Mouse (Mus musculus) hindbrain, embryonic 16.5 days (tissue): ENCODE measurements around the gene Tet3. TPM values are rescaled to one million over a fixed set of nuclear protein-coding genes. Genes with fewer than 3 reads are reported as not detected.

Source experiments
- ATAC-seq: fragments of 200-750 bp; cut with Nextera tagmentation; 2 replicates; pipeline ENCODE4 v1.8.0; 2017; ENCODE audit warnings: moderate TSS enrichment, moderate library complexity
- H3K27ac ChIP-seq: fragments of 300-500 bp; sonication (generic); 2 replicates; pipeline ENCODE4 v1.5.1; 2014; ENCODE audit warnings: low read depth, mild to moderate bottlenecking, control low read depth, low read length, moderate library complexity
- H3K27me3 ChIP-seq: fragments of 300-500 bp; sonication (generic); replicated peaks from 2 replicates; pipeline ENCODE4 v1.6.1; 2014; ENCODE audit warnings: low read length; ENCODE audit not compliant: control insufficient read depth, insufficient read depth
- H3K36me3 ChIP-seq: fragments of 300-500 bp; sonication (generic); 2 replicates; pipeline ENCODE4 v1.6.1; 2014; ENCODE audit warnings: mild to moderate bottlenecking, low read length, moderate library complexity, mixed read lengths; ENCODE audit not compliant: control insufficient read depth, insufficient read depth
- H3K4me1 ChIP-seq: fragments of 300-500 bp; sonication (generic); 2 replicates; pipeline ENCODE4 v1.6.1; 2014; ENCODE audit warnings: low read depth, low read length; ENCODE audit not compliant: control insufficient read depth, insufficient read depth
- H3K4me2 ChIP-seq: fragments of 300-500 bp; sonication (generic); 2 replicates; pipeline ENCODE4 v1.6.1; 2014; ENCODE audit warnings: mild to moderate bottlenecking, low read length, control low read depth, moderate library complexity
- H3K4me3 ChIP-seq: fragments of 300-500 bp; sonication (generic); 2 replicates; pipeline ENCODE4 v1.5.1; 2014; ENCODE audit warnings: mild to moderate bottlenecking, low read length, control low read depth, moderate library complexity
- H3K9ac ChIP-seq: fragments of 300-500 bp; sonication (generic); 2 replicates; pipeline ENCODE4 v1.6.1; 2014; ENCODE audit warnings: low read depth, mild to moderate bottlenecking, control low read depth, low read length, moderate library complexity
- H3K9me3 ChIP-seq: fragments of 300-500 bp; sonication (generic); 2 replicates; pipeline ENCODE4 v1.6.1; 2014; ENCODE audit warnings: mild to moderate bottlenecking, low read length, moderate library complexity; ENCODE audit not compliant: control insufficient read depth
- WGBS: fragments of 180-500 bp; shearing (Covaris S2); extraction: QIAGEN DNeasy Blood & Tissue Kit; methylation state at CpG from one replicate; pipeline ENCODE4 v1.1.7; 2014; 5-methylcytosine and 5-hydroxymethylcytosine counted together
- polyA plus RNA-seq: library from polyadenylated mRNA; unstranded; fragments of >200 nt; fragmentation: Nextera tagmentation; extraction: Ambion mirVana; gene quantifications from 2 replicates; pipeline ENCODE4 v1.2.1, GENCODE M21; 2015

The Tet3 gene
- polyA plus RNA-seq, 1 experiment from 2014 or later = 51.4 TPM

DNA sequence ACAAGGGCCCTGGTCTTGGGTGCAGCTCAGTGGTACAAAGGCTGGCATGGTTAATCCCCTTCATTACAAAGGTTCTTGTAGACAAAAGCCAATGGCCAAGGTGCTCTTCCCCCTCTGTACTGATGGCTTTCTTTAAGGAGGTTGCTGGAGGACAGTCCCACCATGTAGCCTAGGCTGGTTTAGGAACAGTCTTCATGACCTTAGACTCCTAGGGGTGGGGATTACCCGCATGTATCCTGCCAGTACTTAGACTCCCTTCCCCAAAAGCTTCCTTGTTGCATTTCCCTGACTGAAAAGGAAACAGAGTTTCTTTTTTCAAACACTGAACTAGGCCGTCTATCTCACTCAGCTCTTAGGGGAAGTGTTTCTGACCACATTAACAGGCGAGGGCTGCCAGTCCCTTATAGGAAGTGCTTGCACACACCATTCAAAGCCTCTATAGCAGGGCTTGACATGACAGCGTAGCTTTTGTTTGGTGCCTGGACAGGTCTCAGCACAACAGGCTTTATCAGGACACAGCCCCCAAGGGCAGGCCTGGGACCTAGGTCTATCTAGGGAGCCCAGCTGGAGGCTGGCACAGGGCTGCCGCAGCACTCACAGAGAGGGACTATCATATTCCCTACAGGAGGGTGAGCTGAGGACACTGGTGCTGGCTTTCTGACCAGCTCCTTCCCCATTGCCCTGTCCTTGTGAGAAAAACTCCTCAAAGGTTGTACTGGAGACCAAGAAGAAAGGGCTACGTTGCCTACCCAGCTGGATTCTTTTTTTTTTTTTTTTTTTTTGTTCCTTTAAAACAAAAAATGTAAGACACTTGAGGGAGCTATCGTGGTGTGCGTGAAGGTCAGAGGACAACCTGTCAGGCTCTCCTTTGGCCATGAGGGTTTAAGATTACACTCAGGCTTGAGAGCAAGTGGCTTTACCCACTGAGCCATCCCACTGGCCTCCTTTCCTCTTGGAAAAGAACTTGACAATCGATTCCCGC is 77.1 kb downstream of the Tet3 start:
- WGBS = 84% methylated on average over 10 of the region's 10 CpGs
- H3K27me3 ChIP-seq = no peaks in the 10 kb centered on the region
- H3K4me1 ChIP-seq = no peaks in the 10 kb centered on the region
- H3K9me3 ChIP-seq = no peaks in the 10 kb centered on the region
- no peak overlapping the region for H3K4me2 ChIP-seq
- H3K27ac ChIP-seq = no peak overlapping the region
- H3K36me3 ChIP-seq = peaks cover 39% of the 10 kb centered on the region
- H3K4me3 ChIP-seq = no peak overlapping the region
- no peak for ATAC-seq
- H3K9ac ChIP-seq = no peak overlapping the region

DNA sequence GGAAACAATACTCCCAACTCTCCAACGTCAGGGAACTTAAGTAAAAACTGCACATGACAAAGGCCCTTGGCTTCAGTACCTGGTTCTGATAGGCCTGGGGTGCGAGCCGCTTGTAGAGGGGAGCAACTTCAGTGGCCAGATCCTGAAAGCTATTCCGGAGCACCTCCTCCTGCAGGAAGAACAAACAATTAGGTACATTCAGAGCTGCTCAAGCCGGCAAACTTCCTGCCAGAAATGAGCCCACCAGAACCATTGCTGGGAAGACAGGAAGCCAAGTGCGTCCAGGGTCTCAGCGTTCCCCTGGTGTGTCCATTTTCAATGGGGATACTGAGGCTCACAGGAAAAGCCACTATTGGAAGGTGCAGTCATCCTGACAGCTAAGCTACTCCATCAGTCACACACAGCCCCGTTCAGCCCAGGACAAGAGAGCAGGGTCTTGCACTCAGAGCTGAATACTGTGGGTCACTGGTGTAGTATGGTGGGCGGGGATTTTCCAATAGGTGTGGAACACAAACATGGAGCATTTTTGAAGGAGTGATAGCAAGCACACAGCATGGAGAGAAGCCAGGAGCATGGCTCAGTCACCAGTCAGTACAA is 85.1 kb downstream of the Tet3 start:
- Histone ChIP-seq H3K9me3 (no peaks in the 10 kb centered on the region), H3K27me3 (no peaks in the 10 kb centered on the region), H3K27ac (no peak overlapping the region), H3K4me3 (no peak overlapping the region), H3K4me2 (no peak overlapping the region), H3K9ac (no peak overlapping the region), H3K36me3 (peaks cover 67% of the 10 kb centered on the region), H3K4me1 (no peaks in the 10 kb centered on the region)
- no peak for ATAC-seq
- 83% methylated on average over 9 of the region's 9 CpGs for WGBS

GRCm38 (mm10) chr6:83371350-83371749 is 87.5 kb downstream of the Tet3 start:
- no peaks in the 10 kb centered on the region for H3K27me3 ChIP-seq
- no peaks in the 10 kb centered on the region for H3K4me1 ChIP-seq
- H3K36me3 ChIP-seq = peaks cover 77% of the 10 kb centered on the region
- no peak overlapping the region for H3K27ac ChIP-seq
- H3K9ac ChIP-seq = no peak overlapping the region
- 84% methylated on average over 3 of the region's 3 CpGs for WGBS
- H3K4me3 ChIP-seq = no peak overlapping the region
- ATAC-seq = no peak
- H3K4me2 ChIP-seq = no peak overlapping the region
- no peaks in the 10 kb centered on the region for H3K9me3 ChIP-seq

- H3K36me3 ChIP-seq = peaks cover 73% of the 10 kb centered on the region
- ATAC-seq = no peak
Measured at GRCm38 (mm10) chr6:83370316-83370965, 88.4 kb downstream of the Tet3 start.

GRCm38 (mm10) chr6:83363075-83363474 is 95.8 kb downstream of the Tet3 start:
- no peak for ATAC-seq
- Histone ChIP-seq H3K9ac (no peak overlapping the region), H3K9me3 (no peaks in the 10 kb centered on the region), H3K36me3 (peaks cover 23% of the 10 kb centered on the region), H3K4me3 (no peak overlapping the region), H3K4me2 (no peak overlapping the region), H3K27ac (no peak overlapping the region), H3K4me1 (no peaks in the 10 kb centered on the region), H3K27me3 (no peaks in the 10 kb centered on the region)
- WGBS = 94% methylated on average over 12 of the region's 12 CpGs

More at GRCm38 (mm10) chr6:83370316-83370965, 88.4 kb downstream of the Tet3 start:
- Histone ChIP-seq H3K9ac (no peak overlapping the region; the same call in 1 of the 2 replicates), H3K4me2 (no peak overlapping the region), H3K27ac (no peak overlapping the region), H3K27me3 (no peaks in the 10 kb centered on the region), H3K4me1 (no peaks in the 10 kb centered on the region), H3K4me3 (no peak overlapping the region), H3K9me3 (no peaks in the 10 kb centered on the region)
- WGBS = 85% methylated on average over 21 of the region's 21 CpGs

DNA sequence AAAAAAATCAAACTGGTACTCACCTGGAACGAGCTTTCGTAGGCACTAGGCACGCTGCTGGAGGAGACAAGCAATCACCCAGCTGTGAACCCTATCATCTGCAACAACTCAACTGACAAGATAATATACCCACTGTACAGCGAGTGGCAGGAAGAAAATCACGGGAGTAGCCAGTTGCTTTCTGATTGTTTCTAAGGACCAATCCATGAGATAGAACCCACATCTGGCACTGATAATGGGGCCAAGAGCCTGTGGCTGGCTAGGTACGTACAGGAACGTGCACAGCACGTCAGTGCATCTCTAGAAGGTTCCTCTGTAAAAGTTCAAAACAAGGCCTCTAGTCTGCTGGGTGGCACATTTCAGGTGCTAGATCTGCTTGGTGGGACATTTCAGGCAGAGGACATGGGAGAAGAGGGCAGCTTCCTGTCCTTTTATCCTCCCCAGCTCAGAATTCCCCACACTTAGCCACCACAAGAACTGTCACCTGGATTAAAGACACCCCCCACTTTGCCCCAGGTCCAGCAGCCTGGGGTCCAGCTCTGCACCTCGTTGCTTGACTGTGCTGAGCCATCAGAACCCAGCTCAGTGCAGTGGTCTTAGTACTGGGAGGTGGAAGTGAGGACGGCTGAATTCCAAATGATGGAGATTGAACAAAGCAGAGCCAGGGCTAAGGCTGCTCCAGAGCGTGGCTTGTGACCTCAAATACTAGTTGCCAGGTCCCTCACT is 97.2 kb downstream of the Tet3 start:
- Histone ChIP-seq H3K27me3 (no peaks in the 10 kb centered on the region), H3K4me2 (no peak overlapping the region), H3K4me1 (no peaks in the 10 kb centered on the region), H3K9me3 (no peaks in the 10 kb centered on the region), H3K27ac (no peak overlapping the region), H3K36me3 (peaks cover 12% of the 10 kb centered on the region), H3K9ac (no peak overlapping the region), H3K4me3 (no peak overlapping the region)
- no peak for ATAC-seq
- WGBS = 86% methylated on average over 11 of the region's 11 CpGs

DNA sequence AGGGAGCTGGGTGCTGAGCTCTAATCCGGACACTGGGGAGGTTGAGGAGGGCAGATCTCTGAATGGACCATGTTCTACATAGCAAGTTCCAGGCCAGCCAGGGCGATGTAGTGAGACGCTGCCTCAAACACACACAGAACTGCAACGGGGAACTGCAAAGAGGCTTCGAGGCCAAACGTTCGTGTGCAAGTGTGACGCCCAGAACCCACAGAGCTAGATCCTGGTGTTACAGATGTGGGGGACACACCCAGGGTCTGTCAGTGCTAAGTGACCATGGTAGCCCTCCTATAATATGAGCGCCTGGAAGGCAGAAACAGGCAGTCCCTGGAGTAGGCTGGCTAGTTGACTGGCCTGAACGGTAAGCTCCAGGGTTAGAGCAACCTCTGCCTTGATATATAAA is 101.4 kb downstream of the Tet3 start:
- Histone ChIP-seq H3K27ac (no peak overlapping the region), H3K9me3 (no peaks in the 10 kb centered on the region), H3K27me3 (no peaks in the 10 kb centered on the region), H3K4me2 (no peak overlapping the region), H3K4me1 (no peaks in the 10 kb centered on the region), H3K4me3 (no peak overlapping the region), H3K36me3 (peaks cover 15% of the 10 kb centered on the region), H3K9ac (no peak overlapping the region)
- no peak for ATAC-seq
- 94% methylated on average over 10 of the region's 10 CpGs for WGBS

DNA sequence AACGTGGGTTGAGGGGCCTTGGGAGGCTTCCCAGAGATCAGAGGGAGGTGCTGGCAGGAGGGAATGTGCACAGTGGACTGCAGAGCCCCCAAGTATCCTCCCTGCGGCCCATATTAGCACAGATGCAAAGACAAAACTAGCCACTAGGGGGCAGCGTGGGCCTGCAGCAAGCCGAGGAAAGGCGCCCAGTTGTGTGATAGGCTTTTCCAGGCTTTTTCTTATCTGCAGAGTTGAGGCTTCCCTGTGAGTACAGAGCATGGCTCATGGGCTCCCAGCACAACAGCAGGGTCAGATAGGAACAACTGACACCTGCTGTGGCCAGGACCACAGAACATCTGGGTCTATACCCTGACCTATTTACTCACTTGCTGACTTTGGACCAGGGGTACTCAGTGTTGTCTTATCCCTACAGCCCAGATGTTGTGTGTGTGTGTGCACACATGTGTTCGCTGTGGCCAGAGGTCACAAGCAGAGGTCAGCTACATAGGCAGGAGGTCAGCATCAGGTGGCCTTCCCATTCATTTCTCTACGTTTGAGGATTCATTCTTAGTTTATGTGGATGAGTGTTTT is 102.2 kb downstream of the Tet3 start:
- Histone ChIP-seq H3K4me3 (no peak overlapping the region), H3K4me2 (no peak overlapping the region), H3K27ac (no peak overlapping the region), H3K9me3 (no peaks in the 10 kb centered on the region), H3K4me1 (no peaks in the 10 kb centered on the region), H3K36me3 (peaks cover 15% of the 10 kb centered on the region), H3K9ac (no peak overlapping the region), H3K27me3 (no peaks in the 10 kb centered on the region)
- WGBS = 21% methylated on average over 7 of the region's 7 CpGs
- ATAC-seq = peak; percentile 73; the same call in 1 of the 2 replicates
